Mouse (Mus musculus): ENCODE measurements around the gene Atl3.

Atl3 gene

DNA sequence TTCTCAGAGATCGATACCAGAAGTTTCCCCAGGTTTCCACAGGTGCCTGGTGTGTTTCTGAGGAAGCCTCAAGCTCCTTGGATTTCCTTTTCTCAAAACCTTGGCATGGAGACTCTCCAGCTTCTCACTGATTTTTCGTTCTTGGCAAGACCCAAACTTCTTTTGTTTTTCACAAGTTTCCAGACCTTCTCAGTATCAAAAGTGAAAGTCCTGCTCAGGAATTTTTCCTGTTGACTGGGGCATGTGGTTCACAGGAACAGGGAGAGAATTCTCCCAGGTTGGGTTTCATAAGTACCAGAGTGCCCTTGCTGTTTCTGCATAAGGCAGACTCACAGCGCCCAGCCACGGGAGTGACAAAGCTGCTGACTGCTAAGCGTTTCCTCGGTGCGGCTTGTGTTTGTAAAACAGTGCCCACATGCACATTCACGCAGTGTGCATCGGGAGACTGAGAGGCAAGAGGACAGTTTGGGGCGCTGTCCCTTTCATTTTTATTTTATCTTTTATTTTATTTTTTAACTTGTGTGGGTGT, 68.8 kb downstream of the Atl3 start:
- no peak for DNase-seq

DNA sequence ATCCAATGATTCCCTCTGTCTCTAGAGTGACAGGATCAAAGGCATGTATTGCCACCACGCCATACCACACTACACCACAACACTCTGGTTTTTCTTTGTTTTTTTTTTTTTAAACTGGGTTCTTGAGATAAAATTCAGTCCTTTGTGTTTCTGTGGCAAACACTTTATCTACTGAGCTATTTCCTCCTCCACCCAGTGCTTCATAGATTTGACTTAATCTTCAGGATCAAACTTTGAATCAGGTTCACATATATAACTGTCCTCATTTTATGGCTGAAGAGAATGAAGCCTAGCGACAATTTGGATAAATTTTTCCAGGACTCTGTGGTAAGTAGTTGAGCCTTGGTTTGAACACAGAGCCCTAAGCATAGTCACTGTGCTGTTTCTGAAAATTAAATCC, 69.8 kb downstream of the Atl3 start:
- DNase-seq, result no peak

GRCm38 (mm10) chr19:7564457-7564856, 70.6 kb downstream of the Atl3 start:
- DNase-seq, result no peak

DNA sequence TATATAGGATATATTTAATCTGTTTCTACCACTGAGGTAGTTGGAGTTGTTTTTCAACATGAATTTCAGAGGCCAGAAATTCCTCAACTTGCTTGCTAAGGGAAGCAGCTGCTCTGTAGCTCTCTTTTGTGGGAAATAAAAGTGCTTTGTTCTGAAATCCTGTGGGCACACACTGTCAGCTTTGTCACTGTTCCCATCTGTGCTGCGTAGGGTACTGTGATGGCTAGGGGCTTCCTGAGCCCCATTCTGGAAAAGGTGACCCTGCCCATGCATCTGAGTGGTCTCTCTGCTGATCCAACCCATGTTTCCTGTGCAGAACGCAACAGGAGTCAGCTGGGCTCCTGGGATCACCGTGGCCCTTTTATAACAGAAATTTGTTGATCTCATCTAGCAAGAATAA, 73.0 kb downstream of the Atl3 start:
- no peak for DNase-seq

DNA sequence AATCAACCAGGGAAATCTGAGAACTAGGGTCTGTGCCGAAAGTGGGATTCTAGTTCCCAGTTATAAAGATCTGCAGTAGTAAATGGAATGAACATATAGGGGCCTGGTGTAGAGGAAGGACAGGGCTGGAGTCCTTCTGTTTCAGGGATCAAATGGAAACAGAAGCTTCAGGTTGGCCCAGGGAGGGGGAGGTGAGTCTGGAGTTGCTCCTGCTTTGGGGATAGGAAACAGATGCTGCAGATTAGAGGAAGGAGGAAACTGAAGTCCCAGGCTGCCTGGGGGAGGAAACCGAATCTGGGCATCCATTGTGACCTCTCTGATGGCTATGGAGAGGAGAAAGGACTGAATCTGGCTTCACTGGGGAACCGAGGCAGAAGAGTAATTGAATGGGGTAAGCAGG, 74.5 kb downstream of the Atl3 start:
- DNase-seq, result no peak

GRCm38 (mm10) chr19:7569650-7570049, 75.8 kb downstream of the Atl3 start:
- DNase-seq, result no peak

- DNase-seq, result no peak
These were observed 82.3 kb downstream of the Atl3 start for GRCm38 (mm10) chr19:7576180-7576579.

GRCm38 (mm10) chr19:7577710-7578109, 83.9 kb downstream of the Atl3 start:
- DNase-seq, result no peak

DNA sequence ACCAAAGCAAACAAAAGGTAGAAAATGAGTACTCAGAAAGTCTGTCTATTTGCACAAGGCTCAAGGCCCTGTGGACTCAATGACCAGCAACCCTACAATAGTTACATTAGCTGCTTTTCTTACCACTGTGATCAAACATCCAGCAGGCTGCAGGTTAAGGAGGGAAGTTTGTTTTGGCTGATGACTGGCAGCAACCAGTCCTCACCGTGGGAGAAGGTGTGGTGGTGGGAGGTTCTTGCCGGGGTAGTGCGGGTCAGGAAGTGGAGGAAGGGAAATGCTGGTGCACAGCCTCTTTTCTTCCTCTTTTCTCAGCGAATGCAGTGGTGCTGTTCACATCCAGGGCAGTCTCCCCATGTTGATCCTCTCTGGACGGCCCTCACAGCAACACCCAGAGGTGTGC, 87.2 kb downstream of the Atl3 start:
- DNase-seq, result no peak

GRCm38 (mm10) chr19:7583101-7583500, 89.3 kb downstream of the Atl3 start:
- no peak for DNase-seq

DNA sequence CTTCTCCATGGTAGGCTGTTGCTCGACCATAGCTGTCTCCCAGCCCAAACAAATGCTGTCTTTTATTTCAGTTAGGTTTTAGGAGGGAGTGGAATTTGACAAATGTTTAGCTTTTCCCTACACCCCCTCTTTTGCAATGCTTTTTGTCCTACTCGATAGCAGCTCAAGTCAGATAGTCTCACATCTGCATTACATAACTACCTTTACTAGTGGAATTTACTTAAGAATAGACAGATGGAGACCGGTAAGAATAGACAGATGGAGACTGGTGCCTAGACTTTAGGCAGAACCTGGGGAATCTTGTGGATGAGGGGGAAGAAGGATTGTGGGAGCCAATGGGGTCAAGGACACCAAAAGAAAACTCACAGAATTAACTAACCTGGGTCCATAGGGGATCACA, 89.8 kb downstream of the Atl3 start:
- DNase-seq, result no peak

- DNase-seq, result no peak
These were observed 91.4 kb downstream of the Atl3 start for GRCm38 (mm10) chr19:7585279-7585678.

DNA sequence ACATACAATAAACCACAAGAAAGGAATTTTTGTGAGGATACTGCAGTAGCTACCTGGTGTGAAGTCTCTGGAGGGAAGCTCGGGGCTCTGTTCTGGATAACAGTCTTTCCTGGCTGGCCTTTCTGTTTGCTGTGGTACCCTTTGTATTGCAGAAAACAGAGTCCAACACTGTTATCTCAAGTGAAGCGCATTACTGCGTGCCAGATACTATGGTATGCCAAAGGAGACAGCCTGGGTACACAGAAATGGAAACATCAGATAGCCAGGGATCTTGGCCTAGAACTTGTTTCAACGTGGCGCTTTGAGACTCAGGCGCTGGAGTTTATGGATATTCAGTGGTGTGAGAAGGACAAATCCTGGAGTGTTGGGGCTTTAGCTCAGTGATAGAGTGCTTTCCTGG, 91.9 kb downstream of the Atl3 start:
- DNase-seq, result no peak

All from thymus, adult 18-20 months (tissue).